Mouse (Mus musculus): ENCODE results near the gene Cend1.

Gene Cend1

DNA sequence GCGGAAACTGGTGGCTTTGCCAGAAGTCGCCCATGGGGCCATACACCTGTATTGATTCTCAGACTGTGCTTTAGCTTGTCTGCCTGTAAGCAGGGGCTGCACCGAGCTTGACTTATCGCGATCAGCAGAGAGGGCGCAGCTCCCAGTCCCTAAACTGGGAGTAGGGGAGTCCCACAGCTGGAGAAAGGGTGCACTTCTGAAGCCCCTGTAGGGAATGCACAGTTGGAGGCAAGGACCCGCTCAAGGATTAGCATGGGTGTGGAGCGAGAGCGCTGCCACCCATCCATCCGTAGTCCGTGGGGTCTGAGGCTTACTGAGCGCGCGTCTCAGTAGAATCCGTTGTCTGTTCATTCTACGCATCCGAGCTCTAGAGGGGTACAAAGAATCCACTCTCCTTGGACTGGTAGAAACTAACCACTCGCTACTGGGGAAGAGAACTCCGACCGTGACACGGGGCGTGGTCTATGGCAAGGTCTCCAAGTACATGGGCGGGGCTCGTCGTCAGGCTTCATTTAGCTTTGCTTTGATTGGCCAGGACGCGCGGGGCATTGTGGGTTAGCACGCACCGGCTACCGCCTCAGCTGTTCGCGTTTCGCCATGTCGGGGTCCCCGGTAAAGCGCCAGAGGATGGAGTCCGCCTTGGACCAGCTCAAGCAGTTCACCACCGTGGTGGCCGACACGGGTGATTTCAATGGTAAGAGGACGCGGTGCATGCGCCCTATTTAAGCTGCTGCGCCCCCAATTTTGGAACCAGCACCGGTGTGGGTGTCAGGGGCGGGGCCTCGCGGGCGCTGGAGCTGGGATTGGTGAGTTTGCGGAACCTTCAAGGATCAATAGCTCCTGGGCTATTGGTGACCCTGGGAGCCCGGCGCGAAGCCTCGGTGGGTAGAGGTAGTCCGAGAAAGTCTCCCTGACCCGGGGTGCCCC is 37.4 kb downstream of the Cend1 start, which contains the start of gene Taldo1:
Gene Taldo1 (plus strand): TSS at position 575 of the 927 bp plus-strand sequence.
- DNase-seq (ENCODE audit: low read depth, low spot score): peak; percentile 88

DNA sequence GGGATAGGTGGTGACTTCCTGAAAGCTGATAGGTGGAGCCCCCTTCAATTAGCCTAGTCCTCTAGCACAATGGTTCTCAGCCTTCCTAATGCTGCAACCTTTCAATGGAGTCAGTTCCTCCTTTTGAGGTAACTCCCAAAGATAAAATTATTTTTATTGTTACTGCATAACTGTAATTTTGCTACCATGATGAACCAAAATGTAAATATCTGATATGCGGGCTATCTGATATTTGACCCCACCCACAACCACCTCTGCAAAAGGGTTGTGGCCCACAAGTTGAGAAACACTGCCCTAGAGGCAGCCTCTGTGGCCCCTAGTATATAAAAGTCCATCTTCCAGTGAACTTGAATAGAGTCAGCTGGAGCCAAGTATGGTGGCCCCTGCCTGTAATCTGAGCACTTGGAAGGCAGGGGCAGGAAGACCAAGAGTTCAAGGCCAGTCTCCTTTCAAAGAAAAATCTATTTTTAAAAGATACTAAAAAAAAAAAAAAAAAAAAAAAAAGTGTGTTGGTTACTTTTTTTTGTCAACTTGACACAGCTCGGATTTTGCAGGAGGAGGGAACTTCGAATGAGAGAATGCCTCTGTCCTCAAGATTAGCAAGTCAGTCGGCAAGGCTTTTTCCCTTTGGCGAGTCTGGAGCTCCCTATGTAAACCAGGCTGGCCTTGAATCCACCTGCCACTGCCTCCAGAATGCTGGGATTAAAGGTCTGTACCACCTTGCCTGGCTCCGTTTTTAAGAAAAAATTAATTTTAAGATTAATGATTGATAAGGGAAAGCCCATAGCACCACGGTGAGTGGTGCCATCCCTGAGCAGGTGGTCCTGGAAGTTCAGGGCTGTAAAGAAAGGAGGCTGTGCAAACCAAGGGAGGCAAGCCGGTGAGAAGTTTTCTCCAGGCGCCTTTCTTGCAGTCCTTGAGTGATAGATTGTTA is 38.7 kb downstream of the Cend1 start:
- no peak for DNase-seq (ENCODE audit: low read depth, low spot score)

DNA sequence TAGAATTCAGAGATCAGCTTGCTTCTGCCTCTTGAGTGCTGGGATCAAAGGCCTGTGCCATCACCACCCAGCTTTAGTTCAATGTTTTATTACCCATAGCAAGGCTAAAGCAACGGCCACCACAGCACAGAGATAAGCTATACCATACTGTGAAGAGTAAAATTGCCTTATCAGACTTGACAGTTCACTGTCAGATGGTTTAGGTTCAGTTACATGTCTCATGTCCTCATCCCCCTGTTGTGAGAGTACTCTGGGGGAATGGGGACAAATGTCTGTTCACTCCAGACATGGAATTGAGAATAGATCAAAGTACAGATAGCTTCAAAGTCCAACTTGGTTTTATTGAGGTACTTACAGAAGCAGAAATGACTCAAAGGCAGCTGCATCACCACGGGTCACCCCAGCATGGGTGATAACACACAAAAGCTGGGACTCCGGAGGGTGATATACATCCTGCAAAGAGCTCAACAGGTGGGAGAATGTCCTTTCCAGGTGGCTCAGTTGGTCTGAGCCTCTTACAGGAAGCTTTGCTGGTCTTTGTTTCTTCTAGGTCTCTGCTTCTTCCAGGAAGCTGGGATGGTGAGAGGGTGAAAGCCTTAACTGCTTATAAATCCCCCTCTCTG is 40.7 kb downstream of the Cend1 start:
- DNase-seq (ENCODE audit: low read depth, low spot score): no peak

DNA sequence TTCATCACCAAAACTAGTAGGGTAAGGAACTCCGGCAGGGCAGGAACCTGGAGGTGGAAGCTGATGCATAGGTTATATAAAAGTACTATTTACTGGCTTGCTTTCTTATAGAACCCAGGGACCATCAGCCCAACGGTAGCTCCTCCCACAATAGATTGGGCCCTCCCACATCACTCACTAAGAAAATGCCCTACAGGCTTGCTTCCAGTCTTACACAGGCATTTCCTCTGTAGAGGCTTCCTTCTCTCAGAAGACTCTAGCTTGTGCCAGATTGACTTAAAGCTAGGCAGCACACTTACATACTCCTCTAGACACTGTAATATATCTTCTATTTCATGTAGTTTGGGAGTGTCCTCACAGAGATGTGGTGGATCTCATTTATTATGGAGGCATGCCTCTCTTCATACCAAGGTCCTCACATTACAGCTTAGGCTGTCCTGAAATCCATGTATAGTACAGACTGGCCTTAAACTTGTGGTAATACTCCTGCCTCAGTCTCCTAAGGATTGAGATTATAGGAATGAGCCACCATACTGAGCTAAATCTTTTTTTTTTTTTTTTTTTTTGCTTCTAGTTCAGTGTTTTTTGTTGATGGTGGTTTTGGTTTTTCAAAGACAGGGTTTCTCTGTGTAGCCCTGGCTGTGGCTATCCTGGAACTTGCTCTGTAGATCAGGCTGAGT is 41.3 kb downstream of the Cend1 start:
- no peak for DNase-seq (ENCODE audit: low read depth, low spot score)

DNA sequence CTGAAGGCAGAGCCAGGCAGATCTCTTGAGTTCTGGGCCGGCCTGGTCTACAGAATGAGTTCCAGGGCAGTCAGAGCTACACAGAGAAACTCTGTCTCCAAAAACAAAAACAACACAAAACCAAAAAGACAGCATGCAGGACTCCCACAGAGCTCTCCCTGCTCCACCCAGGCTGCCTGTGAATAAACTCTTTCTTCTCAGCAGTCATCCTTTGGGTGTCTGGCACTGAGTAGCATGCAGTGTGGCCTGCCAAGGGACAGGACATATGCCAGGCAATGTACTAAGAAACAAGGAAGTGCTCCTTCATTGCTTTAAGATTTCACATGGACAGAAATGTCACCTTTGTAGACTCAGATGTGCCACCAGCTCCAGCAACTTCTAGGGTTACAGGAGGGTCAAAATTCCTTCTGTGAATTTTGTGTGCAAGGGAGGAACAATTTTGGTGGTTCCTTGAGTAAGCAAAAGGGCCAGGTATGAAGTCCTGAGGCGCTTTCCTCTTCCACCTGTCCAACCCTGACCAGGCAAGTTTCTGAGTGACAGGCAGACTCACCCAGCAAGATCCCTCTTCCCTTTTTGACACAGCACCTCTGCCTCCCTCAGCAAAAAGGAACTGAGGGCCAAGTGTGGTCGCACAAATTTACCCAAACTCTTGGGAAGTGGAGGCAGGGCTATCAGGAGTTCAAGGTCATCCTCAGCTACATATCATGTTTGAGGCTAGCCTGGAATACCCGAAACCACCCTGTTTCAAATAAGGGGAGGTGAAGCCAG is 48.0 kb downstream of the Cend1 start:
- DNase-seq (ENCODE audit: low read depth, low spot score): no peak

DNA sequence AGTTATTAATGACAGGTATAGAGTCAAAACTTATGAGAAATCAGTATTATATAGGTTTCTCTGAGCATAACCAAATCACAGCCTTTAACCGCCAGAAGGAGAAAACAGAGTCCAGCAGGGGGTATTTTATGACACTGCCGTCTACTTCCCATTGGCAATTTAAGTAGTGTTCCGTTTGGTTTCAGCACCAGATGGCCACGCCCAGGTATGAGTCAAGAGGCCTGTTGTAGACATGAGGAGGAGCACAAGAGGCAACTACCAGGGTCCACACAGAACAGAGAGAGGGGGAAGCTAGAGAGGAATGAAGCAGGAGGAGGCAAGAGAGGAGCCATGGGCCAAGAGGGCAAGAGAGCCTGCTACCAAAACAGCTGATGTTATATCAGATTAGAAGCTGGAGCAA is 49.7 kb downstream of the Cend1 start:
- no peak for DNase-seq (ENCODE audit: low read depth, low spot score)
